Mouse (Mus musculus): ENCODE results near the gene Klf1. TPM values are rescaled to one million over a fixed set of nuclear protein-coding genes. Genes with fewer than 3 reads are reported as not detected.

Gene Klf1
- polyA plus RNA-seq, 1 experiment from 2014 or later = 19.7 TPM

- 0 out of 2 replicates have a peak, but pooled peaks cover 3% of the 10 kb centered on the region for H3K36me3 ChIP-seq
- 0 out of 2 replicates have a peak overlapping the region, but pooled peaks have one; percentile 33 for H3K27ac ChIP-seq (replicated peaks)
- peak overlapping the region; percentile 61 for H3K4me3 ChIP-seq
- H3K9me3 ChIP-seq (replicated peaks) = no peaks in the 10 kb centered on the region
- 2% methylated on average over 51 of the region's 52 CpGs for WGBS
- H3K4me1 ChIP-seq = peaks cover 14% of the 10 kb centered on the region
- DNase-seq (ENCODE audit: low spot score) = peak; percentile 82
- peaks cover 72% of the 10 kb centered on the region for H3K27me3 ChIP-seq (ENCODE audit: low read depth, poor library complexity, severe bottlenecking)
Observed at GRCm38 (mm10) chr8:84928456-84929306, 27.0 kb downstream of the Klf1 start.

- Histone ChIP-seq H3K27me3 (ENCODE audit: low read depth, poor library complexity, severe bottlenecking) (peaks cover 85% of the 10 kb centered on the region), H3K36me3 (no peaks in the 10 kb centered on the region), H3K9me3 (replicated peaks) (no peaks in the 10 kb centered on the region), H3K4me1 (peaks cover 30% of the 10 kb centered on the region), H3K27ac (replicated peaks) (no peak overlapping the region), H3K4me3 (no peak overlapping the region)
- 92% methylated on average over 13 of the region's 13 CpGs for WGBS
- DNase-seq (ENCODE audit: low spot score) = no peak
Observed at GRCm38 (mm10) chr8:84930582-84930981, 28.9 kb downstream of the Klf1 start.

GRCm38 (mm10) chr8:84933767-84934559 is 32.2 kb downstream of the Klf1 start:
- 86% methylated on average over 16 of the region's 16 CpGs for WGBS
- H3K4me1 ChIP-seq = peaks cover 42% of the 10 kb centered on the region
- no peak overlapping the region for H3K4me3 ChIP-seq
- no peaks in the 10 kb centered on the region for H3K9me3 ChIP-seq (replicated peaks)
- no peak for DNase-seq (ENCODE audit: low spot score)
- H3K36me3 ChIP-seq = no peaks in the 10 kb centered on the region
- peaks cover 99% of the 10 kb centered on the region for H3K27me3 ChIP-seq (ENCODE audit: low read depth, poor library complexity, severe bottlenecking)
- H3K27ac ChIP-seq (replicated peaks) = no peak overlapping the region

GRCm38 (mm10) chr8:84934860-84935259 is 33.1 kb downstream of the Klf1 start:
- DNase-seq (ENCODE audit: low spot score) = peak; percentile 81
- Histone ChIP-seq H3K4me1 (peaks cover 36% of the 10 kb centered on the region), H3K27ac (replicated peaks) (0 out of 2 replicates have a peak overlapping the region, but pooled peaks have one; percentile 33), H3K36me3 (no peaks in the 10 kb centered on the region), H3K9me3 (replicated peaks) (no peaks in the 10 kb centered on the region), H3K27me3 (ENCODE audit: low read depth, poor library complexity, severe bottlenecking) (peaks cover 98% of the 10 kb centered on the region), H3K4me3 (peak overlapping the region; percentile 73)
- under 1% methylated on average over 15 of the region's 15 CpGs for WGBS

- Histone ChIP-seq H3K27me3 (ENCODE audit: low read depth, poor library complexity, severe bottlenecking) (peaks cover 93% of the 10 kb centered on the region), H3K9me3 (replicated peaks) (no peaks in the 10 kb centered on the region), H3K27ac (replicated peaks) (0 out of 2 replicates have a peak overlapping the region, but pooled peaks have one; percentile 33), H3K4me3 (peak overlapping the region; percentile 73), H3K36me3 (no peaks in the 10 kb centered on the region), H3K4me1 (peaks cover 36% of the 10 kb centered on the region)
- WGBS = 6% methylated on average over 14 of the region's 14 CpGs
- DNase-seq (ENCODE audit: low spot score) = peak; percentile 34
Observed at GRCm38 (mm10) chr8:84935489-84935888, 33.8 kb downstream of the Klf1 start.

GRCm38 (mm10) chr8:84936041-84936961 is 34.6 kb downstream of the Klf1 start:
- Histone ChIP-seq H3K27me3 (ENCODE audit: low read depth, poor library complexity, severe bottlenecking) (peaks cover 93% of the 10 kb centered on the region), H3K27ac (replicated peaks) (peak overlapping the region; percentile 81), H3K9me3 (replicated peaks) (no peaks in the 10 kb centered on the region), H3K4me3 (peak overlapping the region; percentile 73), H3K4me1 (peaks cover 36% of the 10 kb centered on the region), H3K36me3 (no peaks in the 10 kb centered on the region)
- no peak for DNase-seq (ENCODE audit: low spot score)
- WGBS = 23% methylated on average over 23 of the region's 23 CpGs

GRCm38 (mm10) chr8:84936962-84937546 is 35.3 kb downstream of the Klf1 start, which contains the start of gene Mast1:
Gene Mast1, minus strand, starts transcription at chr8:84937359.
- H3K27ac ChIP-seq (replicated peaks) = peak within 1 kb of the TSS; percentile 81
- H3K36me3 ChIP-seq = no peaks in the 10 kb centered on the region
- WGBS = under 1% methylated on average over 50 of the region's 50 CpGs
- H3K9me3 ChIP-seq (replicated peaks) = no peaks in the 10 kb centered on the region
- H3K27me3 ChIP-seq (ENCODE audit: low read depth, poor library complexity, severe bottlenecking) = peaks cover 92% of the 10 kb centered on the region
- peak within 1 kb of the TSS; percentile 73 for H3K4me3 ChIP-seq
- peaks cover 36% of the 10 kb centered on the region for H3K4me1 ChIP-seq
- DNase-seq (ENCODE audit: low spot score) = peak; percentile 83

- peak overlapping the region; percentile 73 for H3K4me3 ChIP-seq
- peaks cover 36% of the 10 kb centered on the region for H3K4me1 ChIP-seq
- no peaks in the 10 kb centered on the region for H3K36me3 ChIP-seq
- no peak overlapping the region for H3K27ac ChIP-seq (replicated peaks)
- WGBS = 66% methylated on average over 13 of the region's 13 CpGs
- no peaks in the 10 kb centered on the region for H3K9me3 ChIP-seq (replicated peaks)
- peaks cover 85% of the 10 kb centered on the region for H3K27me3 ChIP-seq (ENCODE audit: low read depth, poor library complexity, severe bottlenecking)
- DNase-seq (ENCODE audit: low spot score) = no peak
Observed at GRCm38 (mm10) chr8:84937620-84938485, 36.1 kb downstream of the Klf1 start.

GRCm38 (mm10) chr8:84943699-84944098 is 42.0 kb downstream of the Klf1 start:
- H3K9me3 ChIP-seq (replicated peaks) = no peaks in the 10 kb centered on the region
- DNase-seq (ENCODE audit: low spot score) = no peak
- no peak overlapping the region for H3K27ac ChIP-seq (replicated peaks)
- H3K36me3 ChIP-seq = no peaks in the 10 kb centered on the region
- peaks cover 83% of the 10 kb centered on the region for H3K27me3 ChIP-seq (ENCODE audit: low read depth, poor library complexity, severe bottlenecking)
- no peak overlapping the region for H3K4me3 ChIP-seq
- 16% methylated on average over 4 of the region's 4 CpGs for WGBS
- H3K4me1 ChIP-seq = peaks cover 32% of the 10 kb centered on the region

GRCm38 (mm10) chr8:84944478-84945160 is 42.9 kb downstream of the Klf1 start:
- Histone ChIP-seq H3K4me3 (peak overlapping the region; percentile 79), H3K36me3 (no peaks in the 10 kb centered on the region), H3K27me3 (ENCODE audit: low read depth, poor library complexity, severe bottlenecking) (peaks cover 83% of the 10 kb centered on the region), H3K9me3 (replicated peaks) (no peaks in the 10 kb centered on the region), H3K27ac (replicated peaks) (no peak overlapping the region), H3K4me1 (peaks cover 32% of the 10 kb centered on the region)
- DNase-seq (ENCODE audit: low spot score) = peak; percentile 78
- 2% methylated on average over 26 of the region's 26 CpGs for WGBS
